Mouse (Mus musculus) heart, postnatal 0 days (tissue): ENCODE data around the gene Ppp4r4. TPM values are rescaled to one million over a fixed set of nuclear protein-coding genes. Genes with fewer than 3 reads are reported as not detected.

Source experiments
- ATAC-seq: fragments of 200-750 bp; cut with Nextera tagmentation; 2 replicates; pipeline ENCODE4 v1.8.0; 2017; ENCODE audit warnings: low read depth, moderate number of reproducible peaks, moderate library complexity; ENCODE audit not compliant: insufficient read depth
- DNase-seq: peaks from one replicate; pipeline ENCODE4 v3.0.0-alpha.2; 2016; ENCODE audit warnings: low spot score
- H3K27ac ChIP-seq: fragments of 300-500 bp; sonication (generic); 2 replicates; pipeline ENCODE4 v1.5.1; 2014; ENCODE audit warnings: low read depth, mild to moderate bottlenecking
- H3K27me3 ChIP-seq: fragments of 300-500 bp; sonication (generic); 2 replicates; pipeline ENCODE4 v1.6.1; 2014; ENCODE audit warnings: low read length, mixed read lengths; ENCODE audit not compliant: control insufficient read depth, insufficient read depth
- H3K36me3 ChIP-seq: fragments of 300-500 bp; sonication (generic); replicated peaks from 2 replicates; pipeline ENCODE4 v1.6.1; 2014; ENCODE audit warnings: low read length, mixed read lengths; ENCODE audit not compliant: control insufficient read depth, insufficient read depth
- H3K4me1 ChIP-seq: fragments of 300-500 bp; sonication (generic); 2 replicates; pipeline ENCODE4 v1.6.1; 2014; ENCODE audit warnings: antibody characterized with exemption; ENCODE audit not compliant: control insufficient read depth, insufficient read depth
- H3K4me2 ChIP-seq: fragments of 300-500 bp; sonication (generic); 2 replicates; pipeline ENCODE4 v1.6.1; 2014; ENCODE audit warnings: low read depth, mild to moderate bottlenecking, low read length, moderate library complexity
- H3K4me3 ChIP-seq: fragments of 300-500 bp; sonication (generic); 2 replicates; pipeline ENCODE4 v1.5.1; 2014; ENCODE audit warnings: low read depth, low read length
- H3K9ac ChIP-seq: fragments of 300-500 bp; sonication (generic); replicated peaks from 2 replicates; pipeline ENCODE4 v1.6.1; 2014; ENCODE audit warnings: low read depth, low read length, mixed read lengths
- H3K9me3 ChIP-seq: fragments of 300-500 bp; sonication (generic); replicated peaks from 2 replicates; pipeline ENCODE4 v1.6.1; 2016; ENCODE audit warnings: low read length; ENCODE audit not compliant: control insufficient read depth
- CTCF ChIP-seq: IDR thresholded peaks from 2 replicates; pipeline ENCODE4 v1.5.1; 2016; ENCODE audit warnings: antibody characterized with exemption, control low read depth, low read depth
- EP300 ChIP-seq: IDR thresholded peaks from 2 replicates; pipeline ENCODE4 v1.6.1; 2016; ENCODE audit warnings: antibody characterized with exemption, low read depth
- WGBS: fragments of 180-500 bp; shearing (Covaris S2); extraction: QIAGEN DNeasy Blood & Tissue Kit; methylation state at CpG from one replicate; pipeline ENCODE4 v1.1.7; 2014; 5-methylcytosine and 5-hydroxymethylcytosine counted together
- polyA plus RNA-seq: library from polyadenylated mRNA; unstranded; fragments of >200 nt; fragmentation: Nextera tagmentation; extraction: Ambion mirVana; gene quantifications from 2 replicates; pipeline ENCODE4 v1.2.1, GENCODE M21; 2015
- total RNA-seq: library from RNA; depleted of rRNA; stranded (reverse); fragments of >200 nt; gene quantifications from 2 replicates; pipeline ENCODE4 v1.2.3, GENCODE M21; 2014; ENCODE audit warnings: low replicate concordance

Ppp4r4 gene
- total and polyA plus RNA-seq, 2 experiments from 2014 or later = 0.12 to 1.1 TPM

DNA sequence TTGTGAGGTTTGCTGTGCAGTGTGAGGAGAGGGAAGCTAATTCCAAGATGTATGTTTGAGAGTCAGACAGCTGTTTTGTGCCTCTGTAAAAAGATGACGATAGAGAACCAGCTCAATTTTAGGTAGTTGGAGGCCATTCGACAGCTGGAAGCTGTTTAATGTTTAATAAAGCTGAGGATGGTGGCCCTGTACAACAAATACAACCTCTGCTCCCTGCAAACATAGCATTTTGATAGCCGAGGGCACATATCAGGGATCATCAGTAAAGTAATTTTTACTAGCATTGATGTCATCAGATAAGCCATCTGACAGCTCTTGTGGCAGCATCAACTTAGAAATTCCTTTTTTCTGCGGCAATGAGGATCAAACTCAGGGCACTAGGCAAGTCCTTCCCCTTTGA is 19.3 kb downstream of the Ppp4r4 start:
- no peaks in the 10 kb centered on the region for H3K9me3 ChIP-seq
- WGBS = 63% methylated on average over 4 of the region's 4 CpGs
- DNase-seq (no peak), ATAC-seq (no peak)
- H3K27ac ChIP-seq = no peak overlapping the region
- H3K4me3 ChIP-seq = no peak overlapping the region
- H3K27me3 ChIP-seq = no peaks in the 10 kb centered on the region
- no peak overlapping the region for H3K4me2 ChIP-seq
- H3K4me1 ChIP-seq = no peaks in the 10 kb centered on the region
- no peak overlapping the region for H3K9ac ChIP-seq
- TF ChIP-seq CTCF (no peak), EP300 (no peak)
- no peaks in the 10 kb centered on the region for H3K36me3 ChIP-seq

DNA sequence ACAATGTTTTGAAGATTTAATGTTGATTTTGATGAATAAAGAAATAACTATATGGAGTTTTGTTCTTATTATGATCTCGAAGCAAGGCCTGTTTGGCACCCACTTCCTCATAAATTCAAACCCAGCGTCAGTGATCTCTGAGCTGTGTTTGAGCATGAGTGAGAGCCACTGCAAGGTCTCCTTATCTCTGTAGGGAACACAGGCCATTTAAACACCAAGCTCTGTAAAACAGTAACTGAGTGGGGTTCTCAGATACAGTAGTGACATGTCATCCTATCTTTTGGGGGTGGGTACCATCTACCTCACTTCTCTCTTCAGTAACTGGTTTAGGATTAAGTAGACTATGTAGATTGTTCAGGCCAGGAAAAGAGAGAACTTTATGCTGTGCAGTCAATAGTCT is 20.4 kb downstream of the Ppp4r4 start:
- Histone ChIP-seq H3K36me3 (no peaks in the 10 kb centered on the region), H3K27me3 (no peaks in the 10 kb centered on the region), H3K27ac (no peak overlapping the region), H3K4me3 (no peak overlapping the region), H3K4me1 (no peaks in the 10 kb centered on the region), H3K9me3 (no peaks in the 10 kb centered on the region), H3K9ac (no peak overlapping the region), H3K4me2 (no peak overlapping the region)
- 78% methylated on average over 2 of the region's 2 CpGs for WGBS
- TF ChIP-seq EP300 = no peak
- no peak for TF ChIP-seq CTCF
- DNase-seq (no peak), ATAC-seq (no peak)

DNA sequence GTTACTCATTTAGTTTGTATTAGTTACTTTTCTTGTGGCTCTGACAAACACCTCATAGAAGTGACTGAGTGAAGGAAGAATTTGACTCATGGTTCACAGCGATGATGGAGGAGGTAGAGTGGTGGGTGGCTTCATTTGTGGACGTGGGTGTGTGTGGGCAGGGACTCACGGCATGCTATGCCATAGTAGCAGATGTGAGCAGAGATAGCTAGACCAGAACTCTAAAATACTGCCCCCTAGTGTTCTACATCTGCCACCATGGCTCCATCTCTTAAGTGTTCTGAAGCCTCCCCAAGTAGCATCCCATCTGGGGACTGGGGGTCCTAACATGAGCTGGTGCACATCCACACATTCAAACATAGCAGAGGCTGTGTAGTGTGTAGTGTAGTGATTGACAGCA is 21.4 kb downstream of the Ppp4r4 start:
- no peak overlapping the region for H3K27ac ChIP-seq

DNA sequence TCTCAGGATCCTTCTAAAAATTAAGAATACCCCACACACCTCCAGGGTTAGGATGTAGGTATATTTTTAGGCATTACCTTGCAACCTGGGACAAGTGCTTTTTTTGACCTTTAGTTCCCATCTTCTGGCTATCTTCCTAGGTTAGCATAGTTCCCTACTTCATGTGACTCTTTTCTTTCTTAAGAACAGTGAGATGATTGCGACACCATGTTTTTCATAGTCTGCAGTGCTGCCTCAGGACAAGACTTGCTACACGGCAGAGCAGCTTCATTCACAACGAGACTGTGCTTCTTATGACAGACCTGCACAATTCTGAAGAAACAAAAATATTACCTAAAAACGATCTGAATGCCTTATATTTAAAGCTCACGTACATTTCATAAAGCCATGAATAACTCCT is 24.8 kb downstream of the Ppp4r4 start:
- DNase-seq (no peak), ATAC-seq (no peak)
- H3K27me3 ChIP-seq = no peaks in the 10 kb centered on the region
- 74% methylated on average over 5 of the region's 5 CpGs for WGBS
- no peak overlapping the region for H3K4me2 ChIP-seq
- TF ChIP-seq EP300 (no peak), CTCF (no peak)
- H3K9ac ChIP-seq = no peak overlapping the region
- no peaks in the 10 kb centered on the region for H3K9me3 ChIP-seq
- H3K36me3 ChIP-seq = no peaks in the 10 kb centered on the region
- H3K4me3 ChIP-seq = no peak overlapping the region
- no peaks in the 10 kb centered on the region for H3K4me1 ChIP-seq
- H3K27ac ChIP-seq = no peak overlapping the region

More for the DNA sequence above, 21.4 kb downstream of the Ppp4r4 start:
- H3K9ac ChIP-seq = no peak overlapping the region
- TF ChIP-seq CTCF (no peak), EP300 (no peak)
- H3K4me3 ChIP-seq = no peak overlapping the region
- no peaks in the 10 kb centered on the region for H3K27me3 ChIP-seq
- 64% methylated on average over 3 of the region's 3 CpGs for WGBS
- ATAC-seq = no peak
- no peak for DNase-seq
- H3K4me1 ChIP-seq = no peaks in the 10 kb centered on the region
- H3K4me2 ChIP-seq = no peak overlapping the region
- H3K36me3 ChIP-seq = no peaks in the 10 kb centered on the region
- no peaks in the 10 kb centered on the region for H3K9me3 ChIP-seq

DNA sequence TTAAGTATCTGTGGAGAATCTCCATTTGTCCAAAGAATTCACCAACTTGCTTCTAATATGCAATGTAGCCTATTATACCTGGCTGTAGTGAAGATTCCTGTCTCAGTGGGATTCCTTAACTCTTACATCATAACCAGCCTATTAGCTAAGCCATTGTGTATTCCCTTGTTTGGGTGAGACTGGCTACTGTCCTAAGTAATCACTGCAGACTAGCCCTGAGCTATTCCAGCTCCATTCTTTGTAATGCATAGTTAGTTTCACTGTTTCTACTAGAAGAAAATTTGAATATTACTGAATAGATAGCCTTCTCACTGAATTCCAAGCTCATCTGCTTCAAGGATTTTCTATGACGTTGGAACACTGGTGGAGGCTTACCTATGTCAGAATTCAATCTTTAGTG is 32.6 kb downstream of the Ppp4r4 start:
- no peaks in the 10 kb centered on the region for H3K27me3 ChIP-seq
- WGBS = 61% methylated on average over 1 of the region's 1 CpGs
- TF ChIP-seq EP300 (no peak), CTCF (no peak)

DNA sequence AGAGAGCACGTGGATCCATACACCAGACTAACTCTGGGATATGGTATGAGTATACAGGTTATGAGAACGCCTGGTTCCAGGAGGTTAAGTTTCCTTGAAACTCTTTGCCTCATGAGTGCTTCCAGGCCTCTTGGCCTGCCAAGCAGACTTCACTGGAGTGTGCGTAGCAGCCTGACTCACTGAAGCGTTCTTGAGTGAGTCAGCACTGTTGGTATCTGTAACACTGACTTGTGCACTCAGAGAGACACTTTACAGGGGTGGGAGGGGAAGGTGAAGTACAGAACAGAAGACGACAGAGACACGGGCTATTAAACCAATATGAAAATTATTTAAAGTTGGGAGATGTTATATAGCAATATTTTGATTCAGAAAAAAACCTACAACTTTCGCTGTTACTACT is 33.1 kb downstream of the Ppp4r4 start:
- TF ChIP-seq EP300 = no peak
- TF ChIP-seq CTCF = no peak
- Histone ChIP-seq H3K9me3 (no peaks in the 10 kb centered on the region), H3K27ac (no peak overlapping the region), H3K4me3 (no peak overlapping the region), H3K36me3 (no peaks in the 10 kb centered on the region), H3K27me3 (no peaks in the 10 kb centered on the region), H3K4me2 (no peak overlapping the region), H3K9ac (no peak overlapping the region), H3K4me1 (no peaks in the 10 kb centered on the region)
- ATAC-seq = no peak
- DNase-seq = no peak
- WGBS = 59% methylated on average over 7 of the region's 7 CpGs

More for the DNA sequence above, 32.6 kb downstream of the Ppp4r4 start:
- DNase-seq (no peak), ATAC-seq (no peak)
- Histone ChIP-seq H3K9me3 (no peaks in the 10 kb centered on the region), H3K4me2 (no peak overlapping the region), H3K9ac (no peak overlapping the region), H3K4me1 (no peaks in the 10 kb centered on the region), H3K27ac (no peak overlapping the region), H3K4me3 (no peak overlapping the region), H3K36me3 (no peaks in the 10 kb centered on the region)
